Mouse (Mus musculus): ENCODE data around the gene Rsph3a. TPM values are rescaled to one million over a fixed set of nuclear protein-coding genes. Genes with fewer than 3 reads are reported as not detected.
"Not testable (repeated sequence)": the region's sequence is repeated elsewhere in the genome, so short reads cannot be mapped to it uniquely, and the experiment has no call there.

Rsph3a gene
- polyA plus RNA-seq, 1 experiment: 27.1 TPM

DNA sequence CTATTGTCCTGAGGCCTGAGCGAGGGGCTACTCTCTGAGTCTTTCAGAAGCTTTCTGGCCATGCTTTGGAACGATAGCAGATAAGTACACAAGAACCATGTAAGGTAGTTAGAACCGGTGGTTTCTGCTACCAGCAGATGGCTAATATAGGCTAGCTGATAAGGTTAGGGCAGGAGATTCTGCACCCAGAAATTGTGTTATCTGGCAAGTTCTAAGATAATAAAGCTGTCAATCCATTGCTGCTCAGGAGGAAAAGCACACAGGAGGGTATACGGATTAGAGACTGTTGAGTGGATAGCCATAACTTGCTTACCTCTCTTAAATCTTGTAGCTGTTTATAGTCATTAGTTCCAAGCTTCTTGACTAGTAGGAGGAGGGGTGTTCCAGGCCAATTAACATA lies 17.9 kb downstream of the Rsph3a start:
- not testable (repeated sequence) for H3K27ac ChIP-seq (ENCODE audit: insufficient read depth, low read length); DNase-seq (ENCODE audit: low read depth in 1 of 2, low spot score in 2 of 2); H3K4me3 ChIP-seq (ENCODE audit: extremely low read depth, insufficient read depth, insufficient read length); H3K27me3 ChIP-seq (ENCODE audit: control insufficient read depth, insufficient read depth, low read length); H3K4me1 ChIP-seq (ENCODE audit: control insufficient read depth, insufficient read depth, insufficient read length); H3K36me3 ChIP-seq (ENCODE audit: control insufficient read depth, insufficient read depth, low read length)
- 79% methylated on average over 4 of the region's 4 CpGs for WGBS

DNA sequence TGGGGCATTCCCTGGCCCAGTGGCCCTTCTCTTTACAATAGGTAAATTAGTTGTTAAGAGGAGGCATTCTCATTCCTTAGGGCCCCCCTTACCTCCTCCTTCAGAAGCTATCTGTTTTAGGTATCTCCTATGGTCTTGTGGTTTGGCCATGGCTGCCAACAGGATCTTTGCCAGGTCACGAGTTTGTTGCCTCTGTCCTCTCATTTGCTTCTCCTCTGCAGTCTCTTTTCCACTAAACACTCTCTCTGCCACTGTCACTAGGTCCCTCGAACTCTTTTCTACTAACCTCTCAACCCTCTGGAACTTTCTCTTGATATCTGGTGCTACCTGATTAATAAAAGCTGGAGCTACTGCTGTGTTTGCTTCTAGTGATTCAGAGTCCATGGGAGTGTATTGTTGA lies 19.0 kb downstream of the Rsph3a start:
- not testable (repeated sequence) for H3K27me3 ChIP-seq (ENCODE audit: control insufficient read depth, insufficient read depth, low read length); H3K27ac ChIP-seq (ENCODE audit: insufficient read depth, low read length); DNase-seq (ENCODE audit: low read depth in 1 of 2, low spot score in 2 of 2); H3K36me3 ChIP-seq (ENCODE audit: control insufficient read depth, insufficient read depth, low read length); H3K4me1 ChIP-seq (ENCODE audit: control insufficient read depth, insufficient read depth, insufficient read length); H3K4me3 ChIP-seq (ENCODE audit: extremely low read depth, insufficient read depth, insufficient read length)
- 51% methylated on average over 2 of the region's 2 CpGs for WGBS

GRCm38 (mm10) chr17:7968490-7968889 lies 23.1 kb downstream of the Rsph3a start:
- not testable (repeated sequence) for H3K36me3 ChIP-seq (ENCODE audit: control insufficient read depth, insufficient read depth, low read length); H3K4me3 ChIP-seq (ENCODE audit: extremely low read depth, insufficient read depth, insufficient read length); H3K4me1 ChIP-seq (ENCODE audit: control insufficient read depth, insufficient read depth, insufficient read length); H3K27me3 ChIP-seq (ENCODE audit: control insufficient read depth, insufficient read depth, low read length); H3K27ac ChIP-seq (ENCODE audit: insufficient read depth, low read length); DNase-seq (ENCODE audit: low read depth in 1 of 2, low spot score in 2 of 2)
- 90% methylated on average over 4 of the region's 5 CpGs for WGBS

DNA sequence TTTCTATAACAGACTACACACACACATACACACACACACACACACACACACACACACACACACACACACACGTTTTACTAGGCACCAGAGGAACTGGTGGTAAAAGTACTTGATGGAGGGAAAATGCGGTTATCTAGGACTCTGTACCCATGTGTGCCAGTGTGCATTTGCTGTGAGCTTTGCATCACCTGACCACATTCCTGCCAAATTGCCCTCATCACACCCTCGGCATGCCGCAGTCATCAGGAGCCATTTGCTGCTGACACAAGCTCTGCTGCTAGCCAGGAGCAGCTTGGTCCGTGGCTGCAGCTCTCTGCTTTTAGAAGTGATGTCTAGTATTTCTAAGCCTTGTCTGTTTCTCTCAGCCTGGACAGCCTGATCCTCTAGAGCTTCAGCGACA lies 24.4 kb downstream of the Rsph3a start:
- not testable (repeated sequence) for H3K27ac ChIP-seq (ENCODE audit: insufficient read depth, low read length); H3K4me1 ChIP-seq (ENCODE audit: control insufficient read depth, insufficient read depth, insufficient read length)
- WGBS: 88% methylated on average over 2 of the region's 6 CpGs

DNA sequence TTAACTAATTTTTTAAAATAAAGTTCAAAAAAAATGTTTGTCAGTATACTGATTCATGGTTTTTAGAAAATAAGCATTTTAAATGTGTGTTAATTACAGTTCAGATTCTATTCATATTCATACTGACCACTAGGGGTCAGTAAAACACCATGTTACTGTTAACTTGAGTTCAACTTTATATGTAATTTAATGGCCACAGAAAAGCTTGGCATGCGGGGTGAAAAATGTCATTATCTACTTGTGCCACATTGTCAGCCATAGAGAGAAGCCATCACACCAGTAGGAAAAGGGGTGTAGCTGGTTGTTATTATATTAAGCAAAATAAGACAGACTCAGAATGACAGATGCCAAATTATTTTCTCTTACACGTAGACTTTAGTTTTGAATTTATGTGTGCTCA lies 38.1 kb downstream of the Rsph3a start:
- not testable (repeated sequence) for DNase-seq (ENCODE audit: low read depth in 1 of 2, low spot score in 2 of 2); H3K27ac ChIP-seq (ENCODE audit: insufficient read depth, low read length); H3K27me3 ChIP-seq (ENCODE audit: control insufficient read depth, insufficient read depth, low read length); H3K4me3 ChIP-seq (ENCODE audit: extremely low read depth, insufficient read depth, insufficient read length); H3K4me1 ChIP-seq (ENCODE audit: control insufficient read depth, insufficient read depth, insufficient read length); H3K36me3 ChIP-seq (ENCODE audit: control insufficient read depth, insufficient read depth, low read length)
- 85% methylated on average over 1 of the region's 2 CpGs for WGBS

More for the DNA sequence above, 24.4 kb downstream of the Rsph3a start:
- not testable (repeated sequence) for H3K36me3 ChIP-seq (ENCODE audit: control insufficient read depth, insufficient read depth, low read length); H3K27me3 ChIP-seq (ENCODE audit: control insufficient read depth, insufficient read depth, low read length); H3K4me3 ChIP-seq (ENCODE audit: extremely low read depth, insufficient read depth, insufficient read length); DNase-seq (ENCODE audit: low read depth in 1 of 2, low spot score in 2 of 2)

- not testable (repeated sequence) for DNase-seq (ENCODE audit: low read depth in 1 of 2, low spot score in 2 of 2)
- 82% methylated on average over 4 of the region's 4 CpGs for WGBS
Observed at GRCm38 (mm10) chr17:7985597-7985996, 40.2 kb downstream of the Rsph3a start.

DNA sequence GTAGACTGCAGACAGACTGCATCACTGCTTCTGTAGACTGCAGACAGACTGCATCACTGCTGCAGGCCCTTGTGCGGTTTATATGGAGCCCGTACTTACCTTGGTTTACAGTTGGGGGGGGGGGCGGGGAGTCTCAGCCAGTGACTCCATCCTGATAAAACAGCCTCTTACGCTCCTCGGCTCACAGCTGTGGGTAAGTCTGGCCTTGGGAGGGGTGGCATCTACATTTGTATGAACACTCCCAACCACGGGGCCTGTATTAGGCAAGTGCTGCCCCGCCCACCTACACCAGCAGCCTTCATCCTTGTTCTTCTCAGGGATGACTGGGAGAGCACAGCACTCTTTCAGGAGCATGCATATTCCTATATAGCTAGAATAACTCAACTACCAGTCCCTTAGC lies 41.6 kb downstream of the Rsph3a start:
- H3K4me3 ChIP-seq (ENCODE audit: extremely low read depth, insufficient read depth, insufficient read length); DNase-seq (ENCODE audit: low read depth in 1 of 2, low spot score in 2 of 2); H3K27ac ChIP-seq (ENCODE audit: insufficient read depth, low read length); H3K27me3 ChIP-seq (ENCODE audit: control insufficient read depth, insufficient read depth, low read length); H3K36me3 ChIP-seq (ENCODE audit: control insufficient read depth, insufficient read depth, low read length); H3K4me1 ChIP-seq (ENCODE audit: control insufficient read depth, insufficient read depth, insufficient read length): not testable (repeated sequence)
- WGBS: 81% methylated on average over 7 of the region's 7 CpGs

More at GRCm38 (mm10) chr17:7985597-7985996, 40.2 kb downstream of the Rsph3a start:
- H3K27ac ChIP-seq (ENCODE audit: insufficient read depth, low read length); H3K4me1 ChIP-seq (ENCODE audit: control insufficient read depth, insufficient read depth, insufficient read length); H3K36me3 ChIP-seq (ENCODE audit: control insufficient read depth, insufficient read depth, low read length); H3K27me3 ChIP-seq (ENCODE audit: control insufficient read depth, insufficient read depth, low read length); H3K4me3 ChIP-seq (ENCODE audit: extremely low read depth, insufficient read depth, insufficient read length): not testable (repeated sequence)

GRCm38 (mm10) chr17:8003248-8003647 lies 57.8 kb downstream of the Rsph3a start:
- 85% methylated on average over 10 of the region's 10 CpGs for WGBS

DNA sequence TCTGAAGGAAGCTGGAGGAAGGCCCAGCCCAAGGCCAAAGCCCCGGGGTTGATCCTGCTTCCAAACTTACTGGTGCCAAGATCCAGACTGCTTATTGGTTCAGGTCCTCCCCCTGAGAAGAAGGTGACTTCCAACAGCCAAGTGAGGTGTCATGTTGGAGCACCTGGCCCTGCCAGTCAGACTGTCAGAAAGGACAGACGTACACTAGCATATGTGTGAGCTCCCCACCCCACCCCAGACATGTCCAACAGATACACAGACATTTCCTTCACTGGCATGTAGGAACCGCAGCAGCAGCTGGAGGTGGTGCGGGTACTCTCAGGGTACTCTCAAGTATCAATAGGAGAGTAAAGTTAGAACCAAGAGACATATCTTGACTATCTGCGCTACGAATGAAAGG lies 61.4 kb downstream of the Rsph3a start:
- not testable (repeated sequence) for H3K4me3 ChIP-seq (ENCODE audit: extremely low read depth, insufficient read depth, insufficient read length); DNase-seq (ENCODE audit: low read depth in 1 of 2, low spot score in 2 of 2); H3K27ac ChIP-seq (ENCODE audit: insufficient read depth, low read length); H3K4me1 ChIP-seq (ENCODE audit: control insufficient read depth, insufficient read depth, insufficient read length); H3K27me3 ChIP-seq (ENCODE audit: control insufficient read depth, insufficient read depth, low read length); H3K36me3 ChIP-seq (ENCODE audit: control insufficient read depth, insufficient read depth, low read length)
- 92% methylated on average over 2 of the region's 6 CpGs for WGBS

More at GRCm38 (mm10) chr17:8003248-8003647, 57.8 kb downstream of the Rsph3a start:
- H3K4me1 ChIP-seq (ENCODE audit: control insufficient read depth, insufficient read depth, insufficient read length); H3K4me3 ChIP-seq (ENCODE audit: extremely low read depth, insufficient read depth, insufficient read length); H3K36me3 ChIP-seq (ENCODE audit: control insufficient read depth, insufficient read depth, low read length); H3K27me3 ChIP-seq (ENCODE audit: control insufficient read depth, insufficient read depth, low read length); H3K27ac ChIP-seq (ENCODE audit: insufficient read depth, low read length); DNase-seq (ENCODE audit: low read depth in 1 of 2, low spot score in 2 of 2): not testable (repeated sequence)

DNA sequence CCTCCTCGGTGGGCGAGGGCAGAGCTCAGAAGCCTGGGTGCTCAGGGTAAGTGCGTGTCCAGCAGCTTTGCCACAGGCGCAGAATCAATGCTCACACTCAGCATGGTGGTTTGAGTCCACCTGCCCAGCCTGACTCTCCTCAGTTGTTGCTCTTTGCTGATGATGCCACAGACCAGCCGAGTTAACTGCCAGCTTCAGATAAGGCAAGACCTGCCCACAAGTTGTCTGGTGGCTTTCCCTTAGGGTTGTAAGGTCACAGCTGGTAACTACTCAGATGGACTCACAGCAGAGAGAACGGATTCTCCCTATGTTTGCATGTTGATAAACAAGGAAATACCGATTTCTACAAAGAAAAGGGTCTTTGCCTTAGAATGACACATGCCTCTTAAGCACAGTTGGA lies 64.2 kb downstream of the Rsph3a start:
- H3K36me3 ChIP-seq (ENCODE audit: control insufficient read depth, insufficient read depth, low read length); DNase-seq (ENCODE audit: low read depth in 1 of 2, low spot score in 2 of 2); H3K4me3 ChIP-seq (ENCODE audit: extremely low read depth, insufficient read depth, insufficient read length); H3K27me3 ChIP-seq (ENCODE audit: control insufficient read depth, insufficient read depth, low read length); H3K4me1 ChIP-seq (ENCODE audit: control insufficient read depth, insufficient read depth, insufficient read length); H3K27ac ChIP-seq (ENCODE audit: insufficient read depth, low read length): not testable (repeated sequence)
- WGBS: 66% methylated on average over 7 of the region's 7 CpGs

- not testable (repeated sequence) for H3K27ac ChIP-seq (ENCODE audit: insufficient read depth, low read length); H3K4me1 ChIP-seq (ENCODE audit: control insufficient read depth, insufficient read depth, insufficient read length); H3K4me3 ChIP-seq (ENCODE audit: extremely low read depth, insufficient read depth, insufficient read length); H3K36me3 ChIP-seq (ENCODE audit: control insufficient read depth, insufficient read depth, low read length); H3K27me3 ChIP-seq (ENCODE audit: control insufficient read depth, insufficient read depth, low read length); DNase-seq (ENCODE audit: low read depth in 1 of 2, low spot score in 2 of 2)
- 64% methylated on average over 3 of the region's 4 CpGs for WGBS
Observed at GRCm38 (mm10) chr17:8013974-8014373, 68.6 kb downstream of the Rsph3a start.

Data from spleen, adult 2 months (tissue).